Mouse (Mus musculus) lung, adult 18-20 months (tissue): Measurements from ENCODE around the gene Dock4.
"Not testable (repeated sequence)": the region's sequence is repeated elsewhere in the genome, so short reads cannot be mapped to it uniquely, and the experiment has no call there.

Experiments used
- DNase-seq, 2 experiments: peaks; one replicate each; pipeline ENCODE4 v3.0.0; 2022; ENCODE audit warnings: mixed read lengths in 2 of 2

Gene Dock4

GRCm38 (mm10) chr12:40825935-40826460 is 380.2 kb downstream of the Dock4 start:
- DNase-seq = peak in 1 of 2 experiments; percentile 46

- peak; percentile 45 to 51 for DNase-seq
Observed at GRCm38 (mm10) chr12:40826491-40826890, 380.7 kb downstream of the Dock4 start.

- DNase-seq = no peak
Observed at GRCm38 (mm10) chr12:40828025-40828424, 382.3 kb downstream of the Dock4 start.

GRCm38 (mm10) chr12:40829269-40829668 is 383.5 kb downstream of the Dock4 start:
- DNase-seq = no peak

GRCm38 (mm10) chr12:40832157-40832556 is 386.4 kb downstream of the Dock4 start:
- DNase-seq = peak in 1 of 2 experiments; percentile 21

- DNase-seq = no peak
Observed at GRCm38 (mm10) chr12:40836924-40837323, 391.2 kb downstream of the Dock4 start.

DNA sequence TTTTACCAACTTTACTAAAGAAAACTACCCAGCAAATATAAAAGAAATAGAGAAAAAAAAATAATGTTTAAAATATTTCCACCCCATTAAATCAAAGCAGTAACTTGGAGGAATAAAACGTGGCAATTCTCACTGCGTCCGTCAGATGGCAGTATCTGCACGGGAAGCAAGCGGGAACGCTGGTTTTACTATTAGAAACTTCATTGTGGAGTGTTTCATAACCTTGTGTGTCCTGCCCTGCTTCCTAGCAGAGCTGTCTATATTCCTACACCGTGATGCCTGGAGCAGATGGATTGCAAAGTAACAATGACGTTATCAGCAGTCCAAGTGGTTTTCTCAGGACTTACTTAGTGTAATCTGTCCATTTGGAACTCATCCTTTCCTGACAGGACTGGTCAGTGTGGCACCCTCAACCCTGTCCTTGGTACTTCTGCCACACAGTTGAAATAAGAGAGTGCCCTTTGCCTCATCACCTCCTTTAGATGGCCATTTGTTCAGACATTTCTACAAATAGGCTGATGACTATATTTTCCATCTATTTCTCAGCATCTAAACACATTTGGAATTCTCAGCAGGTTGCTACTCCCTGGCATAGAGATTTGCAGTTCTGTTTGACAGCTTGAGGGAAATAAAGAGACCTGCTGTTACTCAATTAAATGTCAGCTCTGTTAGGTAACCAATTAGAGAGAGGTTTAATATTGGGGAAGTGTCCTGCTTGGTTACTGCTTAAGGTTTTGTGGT is 392.0 kb downstream of the Dock4 start:
- DNase-seq = peak; percentile 49 to 60

GRCm38 (mm10) chr12:40838338-40838695 is 392.6 kb downstream of the Dock4 start:
- DNase-seq = no peak

- DNase-seq = no peak
Observed at GRCm38 (mm10) chr12:40838940-40839339, 393.2 kb downstream of the Dock4 start.

- DNase-seq = no peak
Observed at GRCm38 (mm10) chr12:40839817-40840216, 394.1 kb downstream of the Dock4 start.

DNA sequence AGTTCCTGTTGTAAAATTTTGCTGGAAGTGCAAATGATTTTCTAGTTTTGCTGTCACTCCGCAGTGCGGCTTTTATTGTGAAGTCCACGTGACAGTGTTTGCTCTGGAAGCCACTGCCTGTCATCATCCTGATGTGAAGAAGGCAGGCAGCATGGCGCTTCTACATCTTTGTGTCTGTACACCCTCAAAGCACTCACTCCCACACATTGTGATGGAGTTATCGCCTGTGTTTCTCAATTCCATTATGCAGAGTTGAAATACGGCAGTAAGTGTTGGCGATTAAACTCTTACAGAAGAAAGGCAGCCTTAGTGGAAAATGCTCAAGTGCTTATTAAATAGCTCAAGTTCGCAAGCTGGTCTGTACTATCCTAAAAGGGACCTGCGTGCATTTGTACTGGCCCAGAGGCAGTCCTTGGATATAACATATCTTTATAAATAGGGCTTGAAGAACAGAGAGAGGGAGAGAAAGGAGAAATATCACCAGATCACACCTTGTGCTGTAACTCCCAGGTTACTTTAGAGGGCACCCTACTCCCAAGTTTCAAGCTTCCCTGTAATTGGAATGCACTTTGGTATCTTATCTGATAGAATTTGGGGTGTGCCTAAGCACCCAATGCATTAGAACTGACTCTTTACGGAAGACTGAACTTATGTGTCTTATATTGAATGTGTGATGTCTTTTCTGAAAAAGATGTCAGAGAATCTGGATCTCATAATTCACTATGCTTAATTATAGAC is 396.7 kb downstream of the Dock4 start:
- no peak for DNase-seq

GRCm38 (mm10) chr12:40842991-40843390 is 397.2 kb downstream of the Dock4 start:
- DNase-seq = no peak

DNA sequence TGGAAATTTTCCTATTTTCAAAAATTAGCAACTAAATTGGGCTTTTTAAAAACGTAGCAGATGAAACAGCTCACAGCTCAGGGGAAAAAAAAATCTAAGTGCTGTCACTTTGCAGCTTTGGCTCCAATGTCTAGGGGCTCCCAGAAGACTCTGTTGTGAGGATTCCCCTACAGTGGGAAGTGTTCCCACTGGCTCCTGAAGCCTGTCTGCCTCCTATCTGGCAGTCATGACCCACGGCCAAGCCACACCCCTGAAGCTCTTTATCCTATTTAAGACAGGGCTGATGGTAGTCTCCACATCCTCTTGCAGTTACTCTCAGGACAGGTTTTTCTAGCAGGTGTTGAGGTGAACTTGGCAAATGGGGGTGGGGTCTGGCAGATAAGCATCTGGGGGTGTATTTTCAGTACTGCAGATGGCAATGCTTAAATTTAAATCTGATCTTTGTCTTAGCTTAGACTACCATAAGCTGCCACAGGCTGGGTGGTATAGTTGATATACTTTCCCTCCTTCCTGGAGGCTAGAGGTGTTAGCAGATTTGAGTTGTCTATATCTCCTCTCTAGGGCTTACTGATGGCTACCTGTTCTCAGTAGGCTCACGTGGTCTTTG is 397.8 kb downstream of the Dock4 start:
- DNase-seq = no peak

DNA sequence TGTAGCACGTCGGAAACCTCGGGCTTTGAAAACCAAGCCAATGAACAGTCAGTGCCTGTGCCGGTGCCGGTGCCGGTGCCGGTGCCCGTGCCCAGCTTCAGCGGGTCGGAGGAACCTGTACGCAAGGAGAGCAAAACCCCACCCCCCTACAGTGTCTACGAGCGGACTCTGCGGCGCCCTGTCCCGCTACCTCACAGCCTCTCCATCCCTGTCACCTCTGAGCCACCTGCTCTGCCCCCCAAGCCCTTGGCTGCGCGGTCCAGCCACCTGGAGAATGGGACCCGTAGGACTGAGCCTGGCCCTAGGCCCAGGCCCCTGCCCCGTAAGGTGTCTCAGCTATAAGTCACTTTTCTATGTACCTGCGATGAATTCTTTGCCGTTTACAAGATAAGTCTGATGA is 398.6 kb downstream of the Dock4 start:
- no peak for DNase-seq

GRCm38 (mm10) chr12:40854705-40855367 is 409.1 kb downstream of the Dock4 start:
- no peak for DNase-seq

DNA sequence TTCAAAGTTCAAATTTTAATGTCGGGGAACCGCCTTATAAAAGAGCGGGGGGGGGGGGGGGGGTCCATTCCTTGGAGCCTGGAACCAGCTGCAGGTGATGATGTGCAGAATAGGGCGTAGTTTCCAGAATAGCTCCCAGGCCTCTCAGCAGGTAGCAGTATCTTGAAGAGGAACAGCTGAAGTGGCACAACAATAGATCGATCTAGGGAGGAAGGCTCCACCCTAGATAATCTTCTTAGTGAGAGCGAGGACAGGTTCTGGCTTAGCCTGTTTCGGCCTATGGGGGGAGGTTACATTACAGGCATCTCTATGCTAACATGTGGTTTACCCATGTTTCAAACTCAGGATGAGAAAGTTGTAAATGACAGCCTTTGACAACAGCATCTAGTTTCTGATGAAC is 411.7 kb downstream of the Dock4 start:
- no peak for DNase-seq

GRCm38 (mm10) chr12:40858763-40859162 is 413.0 kb downstream of the Dock4 start:
- not testable (repeated sequence) for DNase-seq

DNA sequence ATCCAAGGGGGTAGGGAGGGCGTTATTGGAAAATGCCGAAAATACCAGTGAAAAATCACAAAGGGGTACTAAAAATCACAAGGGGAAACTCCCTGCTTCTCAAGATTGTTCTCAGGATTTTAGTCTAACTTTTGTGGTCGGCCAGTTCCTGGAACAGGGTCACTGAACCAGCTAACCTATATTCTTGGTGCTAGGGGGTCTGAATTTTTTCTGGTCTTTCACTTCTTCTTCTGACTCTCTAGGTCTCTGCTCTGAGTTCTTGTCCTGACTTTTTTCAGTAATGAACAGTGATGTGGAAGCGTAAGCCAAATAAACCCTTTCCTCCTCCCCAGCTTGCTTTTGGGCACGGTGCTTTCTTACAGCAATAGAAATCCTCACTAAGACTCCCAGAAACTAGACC is 424.6 kb downstream of the Dock4 start:
- DNase-seq = no peak

DNA sequence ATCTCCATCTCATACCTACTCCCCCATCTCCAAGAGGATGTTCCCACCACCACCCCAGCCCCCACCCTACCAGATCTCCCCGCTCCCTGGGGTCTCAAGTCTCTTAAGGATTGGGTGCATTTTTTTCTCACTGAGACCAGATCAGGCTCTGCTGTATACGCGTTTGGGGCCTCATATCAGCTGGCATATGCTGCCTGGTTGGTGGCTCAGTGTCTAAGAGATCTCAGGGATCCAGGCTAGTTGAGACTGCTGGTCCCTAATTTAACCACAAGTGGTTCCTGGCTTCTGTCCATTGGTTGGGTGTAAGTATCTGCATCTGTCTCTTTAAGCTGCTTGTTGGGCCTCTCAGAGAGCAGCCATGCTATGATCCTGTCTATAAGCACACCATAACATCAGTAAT is 427.0 kb downstream of the Dock4 start:
- no peak for DNase-seq

DNA sequence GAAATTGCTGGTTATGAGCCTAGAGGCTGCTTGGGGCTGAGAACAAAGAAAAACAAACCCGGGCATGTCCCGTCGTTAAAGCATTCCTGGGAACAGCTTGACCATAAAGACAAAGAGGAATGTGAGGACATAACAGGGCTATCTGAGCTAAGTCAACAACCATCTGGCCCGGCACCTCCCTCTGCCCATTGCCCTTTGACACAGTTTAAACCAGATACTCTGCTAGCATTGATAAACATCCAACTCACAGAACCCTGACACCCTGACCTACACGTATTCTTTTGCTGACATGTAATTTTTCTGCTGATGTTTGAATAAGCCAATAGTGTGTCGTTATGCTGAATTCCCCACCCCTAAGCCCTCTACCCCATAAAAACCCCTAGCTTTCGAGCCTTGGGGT is 427.5 kb downstream of the Dock4 start:
- DNase-seq = not testable (repeated sequence)

DNA sequence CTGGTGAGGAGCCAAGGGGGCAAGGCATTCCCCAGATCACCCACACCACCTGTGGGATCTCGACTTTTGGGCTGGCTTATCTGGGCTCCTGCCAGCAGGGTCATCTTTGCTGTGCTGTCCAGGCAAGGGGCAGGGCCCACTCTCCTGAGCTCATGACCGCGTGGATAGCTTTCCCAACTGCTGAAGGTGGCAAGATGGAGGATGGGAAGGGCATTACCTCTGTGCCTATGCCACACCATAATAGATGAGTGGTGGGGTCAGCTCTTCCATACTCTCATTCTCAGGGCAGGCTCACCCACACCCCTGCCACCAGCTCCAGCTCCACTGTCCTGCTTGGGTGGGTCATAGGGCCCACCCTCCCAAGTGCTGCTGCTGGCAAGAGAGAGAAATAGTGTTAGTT is 439.2 kb downstream of the Dock4 start:
- DNase-seq = no peak

DNA sequence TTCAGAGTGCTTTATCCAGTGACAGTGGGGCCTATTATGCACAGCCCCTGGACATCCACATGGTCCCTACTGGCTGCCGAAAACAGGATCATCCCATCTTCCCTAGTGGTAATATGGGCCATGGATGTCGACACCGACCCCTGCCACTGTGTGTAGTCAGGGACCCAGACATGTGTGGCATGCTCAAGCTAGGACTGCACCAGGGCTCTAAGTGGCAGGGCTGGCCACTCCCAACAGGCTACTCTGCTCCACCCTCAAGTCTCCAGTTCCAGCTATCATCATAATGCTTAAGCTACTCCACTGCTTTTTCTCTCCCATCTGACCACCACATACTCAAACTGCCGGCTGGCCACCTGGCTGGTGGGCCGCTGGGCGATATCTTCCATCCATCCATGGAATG is 439.6 kb downstream of the Dock4 start:
- no peak for DNase-seq

GRCm38 (mm10) chr12:40887496-40887895 is 441.7 kb downstream of the Dock4 start:
- no peak for DNase-seq
